Mouse (Mus musculus) layer of hippocampus, postnatal 10 days (tissue): ENCODE data around the gene Sac3d1. TPM values are rescaled to one million over a fixed set of nuclear protein-coding genes. Genes with fewer than 3 reads are reported as not detected.

Source experiments
- DNase-seq, 2 experiments: peaks; one replicate each; pipeline ENCODE4 v3.0.0; 2021; ENCODE audit warnings: low spot score in 2 of 2
- total RNA-seq, 2 experiments: library from RNA; stranded (reverse); gene quantifications; 2 replicates each; pipeline ENCODE4 v1.2.3; 2021

Sac3d1 gene
- total RNA-seq, 2 experiments from 2014 or later = 18.8 to 21.6 TPM

GRCm38 (mm10) chr19:6070571-6071250 lies 47.7 kb downstream of the Sac3d1 start:
- DNase-seq = no peak

GRCm38 (mm10) chr19:6069851-6070250 lies 48.6 kb downstream of the Sac3d1 start:
- no peak for DNase-seq

GRCm38 (mm10) chr19:6068951-6069350 lies 49.5 kb downstream of the Sac3d1 start:
- no peak for DNase-seq

- peak; percentile 89 to 91 for DNase-seq
Measured at GRCm38 (mm10) chr19:6067724-6068415, 50.6 kb downstream of the Sac3d1 start, which contains the start of gene Tm7sf2. TSS of gene Tm7sf2 (minus strand) at chr19:6068373.

GRCm38 (mm10) chr19:6067011-6067723 lies 51.3 kb downstream of the Sac3d1 start:
- DNase-seq = peak; percentile 88 to 90

GRCm38 (mm10) chr19:6066571-6066970 lies 51.9 kb downstream of the Sac3d1 start:
- DNase-seq = no peak

Other genes with a start within 250 kb of the Sac3d1 start
- gene Frmd8, start 243.4 kb downstream of the Sac3d1 start, total RNA-seq = 10 to 100 TPM; 10.7 to 14.8 TPM
- gene Slc25a45, start 240.8 kb downstream of the Sac3d1 start, total RNA-seq = 1 to 10 TPM; 2.1 to 3.6 TPM
- gene Tigd3, start 224.5 kb downstream of the Sac3d1 start, total RNA-seq = 1 to 10 TPM; 4.4 to 5.5 TPM
- gene Dpf2, start 205.6 kb downstream of the Sac3d1 start, total RNA-seq = 10 to 100 TPM; 76.0 to 79.9 TPM
- 1 to 10 TPM; 5.2 to 5.7 TPM for gene Cdc42ep2, start 193.8 kb downstream of the Sac3d1 start, total RNA-seq
- 10 to 100 TPM in 1 of 2 experiments, 1 to 10 TPM in 1; 10.0 to 10.1 TPM for gene Pola2, start 154.4 kb downstream of the Sac3d1 start, total RNA-seq
- gene Slc22a20, start 132.5 kb downstream of the Sac3d1 start, total RNA-seq = not detected
- gene Capn1, start 102.8 kb downstream of the Sac3d1 start, total RNA-seq = 10 to 100 TPM; 17.7 to 19.1 TPM
- 10 to 100 TPM; 40.6 to 41.2 TPM for gene Syvn1, start 72.1 kb downstream of the Sac3d1 start, total RNA-seq
- gene Mrpl49, start 60.9 kb downstream of the Sac3d1 start, total RNA-seq = 10 to 100 TPM; 40.3 to 42.4 TPM
- 100 to 1,000 TPM; 656 to 785 TPM for gene Fau, start 60.8 kb downstream of the Sac3d1 start, total RNA-seq
- 10 to 100 TPM; 37.3 to 41.2 TPM for gene Znhit2, start 57.5 kb downstream of the Sac3d1 start, total RNA-seq
- gene Tm7sf2, start 50.3 kb downstream of the Sac3d1 start, total RNA-seq = 10 to 100 TPM; 60.0 to 70.8 TPM
- 10 to 100 TPM; 82.0 to 92.0 TPM for gene Vps51, start 41.4 kb downstream of the Sac3d1 start, total RNA-seq
- gene Tmem262, start 38.6 kb downstream of the Sac3d1 start, total RNA-seq = not detected
- under 1 TPM; 0.56 to 0.85 TPM for gene Gm28374, start 36.4 kb downstream of the Sac3d1 start, total RNA-seq
- 10 to 100 TPM; 36.8 to 37.6 TPM for gene Zfpl1, start 33.7 kb downstream of the Sac3d1 start, total RNA-seq
- gene Cdca5, start 33.7 kb downstream of the Sac3d1 start, total RNA-seq = 1 to 10 TPM; 1.1 to 1.3 TPM
- under 1 TPM in 1 of 2 experiments, not detected in 1; 0.80 TPM for gene AC131692.1, start 24.2 kb downstream of the Sac3d1 start, total RNA-seq
- gene Naaladl1, start 12.9 kb downstream of the Sac3d1 start, total RNA-seq = under 1 TPM; 0.32 to 0.38 TPM
- 10 to 100 TPM; 35.0 to 35.4 TPM for gene Snx15, start 9.7 kb upstream of the Sac3d1 start, total RNA-seq
- gene Batf2, start 22.3 kb upstream of the Sac3d1 start, total RNA-seq = under 1 TPM in 1 of 2 experiments, not detected in 1; 0.59 TPM
- gene Arl2, start 22.9 kb upstream of the Sac3d1 start, total RNA-seq = 10 to 100 TPM; 53.0 to 60.2 TPM
- not detected for gene Majin, start 65.7 kb upstream of the Sac3d1 start, total RNA-seq
- not detected for gene Gpha2, start 107.7 kb upstream of the Sac3d1 start, total RNA-seq
- gene Ppp2r5b, start 117.2 kb upstream of the Sac3d1 start, total RNA-seq = 100 to 1,000 TPM; 187 to 188 TPM
- gene Atg2a, start 123.0 kb upstream of the Sac3d1 start, total RNA-seq = 10 to 100 TPM; 31.3 to 31.6 TPM
- gene Ehd1, start 158.1 kb upstream of the Sac3d1 start, total RNA-seq = 10 to 100 TPM; 75.1 to 82.7 TPM
- 1 to 10 TPM; 5.0 TPM for gene Cdc42bpg, start 187.8 kb upstream of the Sac3d1 start, total RNA-seq
- 10 to 100 TPM; 72.0 to 73.6 TPM for gene Men1, start 216.3 kb upstream of the Sac3d1 start, total RNA-seq
- gene Map4k2, start 222.5 kb upstream of the Sac3d1 start, total RNA-seq = 10 to 100 TPM; 79.3 to 86.2 TPM
- 100 to 1,000 TPM; 190 to 194 TPM for gene Sf1, start 245.0 kb upstream of the Sac3d1 start, total RNA-seq